Mouse (Mus musculus) megakaryocyte-erythroid progenitor cell, adult 5-6 weeks (primary cell): ENCODE measurements around the gene Mmel1. TPM values are rescaled to one million over a fixed set of nuclear protein-coding genes. Genes with fewer than 3 reads are reported as not detected.

Source experiments
- ATAC-seq: replicated peaks from 2 replicates; pipeline ENCODE4 v1.8.0; 2016; ENCODE audit warnings: mild to moderate bottlenecking, inconsistent platforms; ENCODE audit not compliant: severe bottlenecking, poor library complexity, low FRiP score, low TSS enrichment
- total RNA-seq, 2 experiments: library from RNA; stranded (forward) in 1 of 2; stranded (reverse) in 1 of 2; fragments of 200-1000, 215-1000 nt in 1 of 2; fragments of >200 nt in 1 of 2; fragmentation: Nextera tagmentation in 1 of 2; gene quantifications; 2 replicates each; pipeline ENCODE4 v1.2.3; 2014 to 2017

The Mmel1 gene
- total RNA-seq (2014; fragmentation: Nextera tagmentation) = 5.5 TPM in 1 of 2 replicates, not detected in the other
- total RNA-seq (2017) = 0.46 and 0.94 TPM in 2 replicates

DNA sequence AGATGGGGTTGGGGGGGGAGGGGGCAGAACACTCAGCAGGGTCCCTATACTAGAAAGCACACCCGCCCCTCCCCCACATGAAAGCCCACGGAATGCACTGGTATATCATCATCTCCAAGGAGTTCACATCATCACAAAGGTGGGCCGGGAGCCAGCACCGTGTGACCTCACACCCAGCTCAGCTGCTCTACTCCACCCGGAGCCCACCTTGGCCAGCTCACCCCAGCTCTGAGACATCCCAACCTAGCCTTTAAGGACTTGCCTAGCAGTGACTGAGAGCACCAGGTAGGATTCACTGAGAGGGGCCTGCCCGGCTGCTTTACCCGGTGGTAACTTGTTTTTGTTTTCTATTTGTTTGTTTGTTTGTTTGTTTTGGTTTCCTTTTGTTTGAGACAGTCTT is at the start of gene Mmel1:
Gene Mmel1 (plus strand): TSS at position 146 of the 400 bp plus-strand sequence.
- ATAC-seq = no peak

DNA sequence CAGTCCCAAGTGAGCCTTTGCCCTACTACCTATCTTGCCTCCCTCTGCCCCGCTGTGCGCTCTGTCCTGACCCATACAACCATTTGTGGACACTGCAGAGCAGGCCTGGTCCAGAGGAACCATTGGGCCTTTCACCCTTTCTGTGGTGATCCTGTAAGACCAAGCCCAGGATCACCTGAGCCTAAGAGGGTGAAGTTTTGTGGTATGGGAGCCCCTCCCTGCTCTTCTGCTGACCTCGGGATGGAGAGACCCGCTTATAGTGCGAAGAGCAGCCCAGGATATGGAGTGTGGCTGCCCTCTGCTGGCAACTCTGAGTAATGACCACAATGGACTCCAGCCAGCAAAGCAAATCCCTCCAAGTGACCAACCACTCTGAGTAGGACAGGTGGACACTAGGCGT is 43.7 kb upstream of the Mmel1 start:
- ATAC-seq = peak; percentile 80

DNA sequence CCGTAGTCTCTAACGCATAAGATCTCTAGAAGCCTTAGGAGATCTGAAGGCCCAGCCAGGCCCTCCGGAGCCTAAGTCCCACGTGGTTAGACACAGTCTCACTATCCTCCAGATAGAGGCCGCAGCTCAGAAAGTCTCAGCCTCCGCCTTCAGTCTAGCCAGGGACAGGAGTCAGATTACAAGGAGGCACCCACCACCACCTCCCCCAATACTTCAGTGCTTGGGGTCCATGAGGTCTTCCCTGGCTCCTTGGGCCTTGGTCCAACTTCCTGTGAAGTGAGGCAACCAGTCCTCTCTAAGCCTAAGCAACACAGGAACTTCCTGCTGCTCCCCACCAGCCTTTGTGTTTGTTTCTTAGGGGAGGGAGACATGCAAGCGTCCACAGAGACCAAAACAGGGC is 43.2 kb upstream of the Mmel1 start:
- ATAC-seq = no peak

GRCm38 (mm10) chr4:154827181-154827580 is 42.2 kb upstream of the Mmel1 start:
- ATAC-seq = no peak

GRCm38 (mm10) chr4:154827861-154828610 is 41.3 kb upstream of the Mmel1 start:
- ATAC-seq = no peak

GRCm38 (mm10) chr4:154831915-154832573 is 37.3 kb upstream of the Mmel1 start:
- no peak for ATAC-seq

- ATAC-seq = no peak
These were observed 33.0 kb upstream of the Mmel1 start for GRCm38 (mm10) chr4:154836183-154836915.

GRCm38 (mm10) chr4:154837170-154837569 is 32.2 kb upstream of the Mmel1 start, which contains the start of gene Ttc34:
Gene Ttc34, plus strand, starts transcription at chr4:154837459.
- peak; percentile 90 for ATAC-seq

GRCm38 (mm10) chr4:154838741-154839140 is 30.6 kb upstream of the Mmel1 start:
- no peak for ATAC-seq

GRCm38 (mm10) chr4:154839406-154839805 is 30.0 kb upstream of the Mmel1 start:
- 0 out of 2 replicates have a peak, but pooled peaks have one; percentile 34 for ATAC-seq

GRCm38 (mm10) chr4:154852696-154853095 is 16.7 kb upstream of the Mmel1 start:
- ATAC-seq = no peak

DNA sequence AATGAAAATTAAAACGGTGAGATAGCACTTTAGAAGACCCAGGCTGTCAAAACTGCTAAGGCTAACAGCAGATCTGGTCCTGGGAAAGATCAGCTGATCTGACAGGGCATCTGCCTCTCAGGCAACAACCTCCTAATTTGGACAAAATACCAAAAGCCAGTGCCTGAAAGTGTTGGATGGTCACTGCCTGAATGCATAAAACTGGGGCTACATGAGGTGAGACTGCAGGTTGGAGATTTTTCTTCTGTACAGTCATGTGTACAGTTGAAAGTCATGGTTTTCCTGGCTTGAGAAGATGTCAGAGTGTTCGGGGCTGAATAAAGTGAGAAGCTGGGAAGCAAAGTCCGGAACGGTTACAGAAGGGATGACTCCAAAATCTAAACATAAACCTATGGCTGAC is 15.5 kb upstream of the Mmel1 start:
- no peak for ATAC-seq

GRCm38 (mm10) chr4:154854676-154855345 is 14.6 kb upstream of the Mmel1 start:
- ATAC-seq = no peak

- ATAC-seq = peak; percentile 83
These were observed 13.5 kb upstream of the Mmel1 start for GRCm38 (mm10) chr4:154855721-154856479.

DNA sequence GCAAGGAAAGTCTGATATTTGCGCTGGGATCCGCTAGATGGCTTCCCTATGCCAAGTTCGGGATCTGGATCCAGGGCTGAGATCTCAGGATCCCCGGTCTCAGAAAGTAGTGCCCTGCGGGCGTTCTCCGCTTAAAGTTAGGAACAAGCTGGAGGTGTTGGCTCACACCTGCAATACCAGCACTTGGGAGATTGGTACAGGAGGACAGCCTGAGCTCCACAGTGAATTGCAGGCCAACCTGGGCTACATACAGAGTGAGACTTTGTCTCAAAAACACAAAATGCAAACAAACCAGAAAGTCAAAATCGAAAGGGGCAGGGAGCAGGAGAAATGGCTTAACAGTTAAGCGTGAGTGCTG is 12.9 kb upstream of the Mmel1 start:
- ATAC-seq = no peak

- no peak for ATAC-seq
These were observed 12.5 kb upstream of the Mmel1 start for GRCm38 (mm10) chr4:154856882-154857281.

DNA sequence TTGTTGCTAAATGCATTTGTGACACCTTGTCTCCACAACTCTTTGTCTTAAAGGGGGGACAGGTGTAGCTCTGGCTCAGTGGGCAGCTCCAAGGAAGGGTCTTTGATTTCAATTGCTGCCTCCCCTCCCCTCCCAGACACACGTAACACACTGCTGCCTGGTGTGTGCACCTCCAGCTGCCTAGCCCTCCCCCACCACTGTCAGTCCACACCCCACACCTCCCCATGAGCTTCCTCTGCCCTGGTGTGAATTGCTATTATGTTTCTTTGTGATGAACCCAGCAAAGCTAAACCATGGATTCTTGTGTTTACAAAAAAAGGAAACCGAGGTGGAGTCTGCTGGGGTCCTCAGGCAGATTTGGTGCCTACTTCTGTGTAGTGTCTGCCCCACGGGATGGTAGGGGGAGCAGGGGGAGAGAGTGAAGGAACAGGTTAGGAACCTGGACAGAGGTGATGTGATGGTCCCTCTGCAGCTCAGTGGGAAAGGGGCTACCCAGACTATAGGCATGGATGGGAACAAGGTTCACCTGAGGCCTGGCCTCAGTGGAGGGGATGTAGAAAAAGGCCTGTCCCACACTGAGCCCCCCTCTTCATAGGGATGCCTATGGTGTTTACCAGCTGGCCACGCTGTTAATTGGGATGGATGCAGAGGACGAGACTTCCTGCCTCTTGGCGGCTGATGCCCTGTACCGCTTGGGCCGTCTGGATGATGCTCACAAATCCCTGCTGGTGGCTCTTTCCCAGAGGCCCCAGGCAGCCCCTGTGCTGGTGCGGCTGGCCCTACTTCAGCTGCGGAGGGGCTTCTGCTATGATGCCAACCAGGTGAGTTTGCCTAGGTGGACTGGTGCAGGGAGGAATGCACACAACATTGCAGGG is 11.8 kb upstream of the Mmel1 start:
- no peak for ATAC-seq

DNA sequence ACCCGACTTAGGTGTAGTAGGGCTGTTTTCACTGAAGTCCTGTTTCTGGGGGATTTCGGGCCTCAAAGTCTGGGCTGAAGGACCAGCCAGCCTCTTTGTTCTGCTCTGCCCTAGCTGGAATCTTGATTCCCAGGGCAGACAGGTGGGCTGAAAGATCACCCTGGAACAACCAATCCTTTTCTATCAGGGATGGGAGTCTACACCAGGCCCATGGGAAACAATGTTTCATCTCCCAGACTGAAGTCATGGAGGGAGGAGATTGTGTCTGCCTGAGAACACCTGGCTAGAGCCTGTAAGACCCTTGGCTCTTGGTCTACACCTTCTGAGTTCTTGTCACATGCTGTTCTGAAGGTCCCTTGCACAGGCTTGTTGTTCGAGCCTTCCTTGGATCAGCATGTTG is 10.8 kb upstream of the Mmel1 start:
- ATAC-seq = no peak
